Mouse (Mus musculus) neural tube, embryonic 12.5 days (tissue): ENCODE data around the gene Bmx. TPM values are rescaled to one million over a fixed set of nuclear protein-coding genes. Genes with fewer than 3 reads are reported as not detected.
A peak's percentile ranks its signal among the peaks of the same experiment; 100 is the strongest.

Experiments used
- ATAC-seq: fragments of 200-750 bp; cut with Nextera tagmentation; 2 replicates; pipeline ENCODE4 v1.8.0; 2017; ENCODE audit warnings: low read depth, mild to moderate bottlenecking, moderate TSS enrichment, moderate library complexity; ENCODE audit not compliant: low FRiP score
- H3K27ac ChIP-seq: fragments of 300-500 bp; sonication (generic); 2 replicates; pipeline ENCODE4 v1.5.1; 2016
- H3K27me3 ChIP-seq: fragments of 300-500 bp; sonication (generic); replicated peaks from 2 replicates; pipeline ENCODE4 v1.6.1; 2016; ENCODE audit warnings: mild to moderate bottlenecking
- H3K36me3 ChIP-seq: fragments of 300-500 bp; sonication (generic); 2 replicates; pipeline ENCODE4 v1.6.1; 2016; ENCODE audit warnings: mild to moderate bottlenecking
- H3K4me1 ChIP-seq: fragments of 300-500 bp; sonication (generic); 2 replicates; pipeline ENCODE4 v1.6.1; 2016
- H3K4me2 ChIP-seq: fragments of 300-500 bp; sonication (generic); replicated peaks from 2 replicates; pipeline ENCODE4 v1.6.1; 2016; ENCODE audit warnings: mild to moderate bottlenecking
- H3K4me3 ChIP-seq: fragments of 300-500 bp; sonication (generic); 2 replicates; pipeline ENCODE4 v1.5.1; 2016
- H3K9ac ChIP-seq: fragments of 300-500 bp; sonication (generic); 2 replicates; pipeline ENCODE4 v1.6.1; 2016; ENCODE audit warnings: mild to moderate bottlenecking
- H3K9me3 ChIP-seq: fragments of 300-500 bp; sonication (generic); 2 replicates; pipeline ENCODE4 v1.6.1; 2016; ENCODE audit warnings: mild to moderate bottlenecking
- WGBS: fragments of 180-500 bp; shearing (Covaris S2); methylation state at CpG from one replicate; pipeline ENCODE4 v1.1.7; 2016; 5-methylcytosine and 5-hydroxymethylcytosine counted together
- polyA plus RNA-seq: library from polyadenylated mRNA; unstranded; fragments of >200 nt; fragmentation: Nextera tagmentation; extraction: Ambion mirVana; gene quantifications from 2 replicates; pipeline ENCODE4 v1.2.1, GENCODE M21; 2016

Gene Bmx
- polyA plus RNA-seq, result 0.25 and 0.36 TPM in 2 replicates

GRCm38 (mm10) chrX:164258057-164258456 lies at the start of gene Bmx:
TSS of gene Bmx (minus strand) at chrX:164258193.
- Histone ChIP-seq H3K9ac (no peak within 1 kb of the TSS), H3K4me1 (no peaks in the 10 kb centered on the region), H3K4me2 (no peak within 1 kb of the TSS), H3K27ac (no peak within 1 kb of the TSS), H3K9me3 (no peaks in the 10 kb centered on the region), H3K4me3 (no peak within 1 kb of the TSS), H3K27me3 (no peaks in the 10 kb centered on the region), H3K36me3 (no peaks in the 10 kb centered on the region)
- WGBS, result 55% methylated on average over 8 of the region's 8 CpGs
- ATAC-seq, result no peak

- Histone ChIP-seq H3K27me3 (no peaks in the 10 kb centered on the region), H3K4me2 (no peak overlapping the region), H3K4me1 (no peaks in the 10 kb centered on the region), H3K9me3 (no peaks in the 10 kb centered on the region), H3K27ac (no peak overlapping the region), H3K9ac (no peak overlapping the region), H3K4me3 (no peak overlapping the region), H3K36me3 (no peaks in the 10 kb centered on the region)
- ATAC-seq, result no peak
- WGBS, result 55% methylated on average over 2 of the region's 2 CpGs
These were observed 48.3 kb upstream of the Bmx start for GRCm38 (mm10) chrX:164306250-164306649.

- WGBS, result 64% methylated on average over 5 of the region's 5 CpGs
- no peaks in the 10 kb centered on the region for H3K27me3 ChIP-seq
- no peak for ATAC-seq
- H3K4me3 ChIP-seq, result no peak overlapping the region
- H3K36me3 ChIP-seq, result no peaks in the 10 kb centered on the region
- no peak overlapping the region for H3K27ac ChIP-seq
- no peak overlapping the region for H3K4me2 ChIP-seq
- no peaks in the 10 kb centered on the region for H3K9me3 ChIP-seq
- H3K9ac ChIP-seq, result no peak overlapping the region
- H3K4me1 ChIP-seq, result no peaks in the 10 kb centered on the region
These were observed 33.2 kb upstream of the Bmx start for GRCm38 (mm10) chrX:164291147-164291546.

GRCm38 (mm10) chrX:164287077-164287476 lies 29.1 kb upstream of the Bmx start:
- Histone ChIP-seq H3K36me3 (no peaks in the 10 kb centered on the region), H3K4me1 (no peaks in the 10 kb centered on the region), H3K4me3 (no peak overlapping the region), H3K9ac (no peak overlapping the region), H3K27ac (no peak overlapping the region), H3K27me3 (no peaks in the 10 kb centered on the region), H3K4me2 (no peak overlapping the region), H3K9me3 (no peaks in the 10 kb centered on the region)
- 59% methylated on average over 3 of the region's 3 CpGs for WGBS
- no peak for ATAC-seq

GRCm38 (mm10) chrX:164283808-164284207 lies 25.8 kb upstream of the Bmx start:
- H3K9me3 ChIP-seq, result no peaks in the 10 kb centered on the region
- H3K9ac ChIP-seq, result no peak overlapping the region
- H3K4me1 ChIP-seq, result no peaks in the 10 kb centered on the region
- no peak overlapping the region for H3K27ac ChIP-seq
- 91% methylated on average over 4 of the region's 4 CpGs for WGBS
- no peak overlapping the region for H3K4me2 ChIP-seq
- H3K27me3 ChIP-seq, result no peaks in the 10 kb centered on the region
- ATAC-seq, result no peak
- H3K36me3 ChIP-seq, result no peaks in the 10 kb centered on the region
- H3K4me3 ChIP-seq, result no peak overlapping the region

- H3K27me3 ChIP-seq, result no peaks in the 10 kb centered on the region
- H3K9ac ChIP-seq, result no peak overlapping the region
- H3K27ac ChIP-seq, result no peak overlapping the region
- H3K4me1 ChIP-seq, result no peaks in the 10 kb centered on the region
- H3K4me2 ChIP-seq, result no peak overlapping the region
- H3K4me3 ChIP-seq, result no peak overlapping the region
- H3K36me3 ChIP-seq, result no peaks in the 10 kb centered on the region
- no peaks in the 10 kb centered on the region for H3K9me3 ChIP-seq
- 74% methylated on average over 7 of the region's 7 CpGs for WGBS
- no peak for ATAC-seq
These were observed 23.1 kb upstream of the Bmx start for GRCm38 (mm10) chrX:164280918-164281647.

GRCm38 (mm10) chrX:164275536-164275935 lies 17.5 kb upstream of the Bmx start:
- Histone ChIP-seq H3K36me3 (no peaks in the 10 kb centered on the region), H3K27ac (no peak overlapping the region), H3K9ac (no peak overlapping the region), H3K4me1 (no peaks in the 10 kb centered on the region), H3K4me3 (no peak overlapping the region), H3K9me3 (no peaks in the 10 kb centered on the region), H3K27me3 (no peaks in the 10 kb centered on the region), H3K4me2 (no peak overlapping the region)
- 64% methylated on average over 3 of the region's 3 CpGs for WGBS
- no peak for ATAC-seq

- H3K36me3 ChIP-seq, result no peaks in the 10 kb centered on the region
These were observed 12.6 kb upstream of the Bmx start for GRCm38 (mm10) chrX:164270603-164271002.

GRCm38 (mm10) chrX:164269285-164269761 lies 11.3 kb upstream of the Bmx start, which contains the start of gene Pir:
TSS of gene Pir (plus strand) at chrX:164269371.
- Histone ChIP-seq H3K4me2 (peak within 1 kb of the TSS; percentile 56), H3K36me3 (no peaks in the 10 kb centered on the region), H3K9ac (peak within 1 kb of the TSS; percentile 33; the same call in 1 of the 2 replicates), H3K4me1 (no peaks in the 10 kb centered on the region), H3K27me3 (no peaks in the 10 kb centered on the region), H3K4me3 (peak within 1 kb of the TSS; percentile 30), H3K9me3 (no peaks in the 10 kb centered on the region), H3K27ac (no peak within 1 kb of the TSS)
- 17% methylated on average over 20 of the region's 20 CpGs for WGBS
- peak; percentile 85 for ATAC-seq

More at GRCm38 (mm10) chrX:164270603-164271002, 12.6 kb upstream of the Bmx start:
- H3K4me2 ChIP-seq, result no peak overlapping the region
- no peak overlapping the region for H3K9ac ChIP-seq
- no peak for ATAC-seq
- H3K9me3 ChIP-seq, result no peaks in the 10 kb centered on the region
- WGBS, result 87% methylated on average over 3 of the region's 3 CpGs
- no peaks in the 10 kb centered on the region for H3K4me1 ChIP-seq
- H3K27me3 ChIP-seq, result no peaks in the 10 kb centered on the region
- no peak overlapping the region for H3K27ac ChIP-seq
- H3K4me3 ChIP-seq, result no peak overlapping the region

GRCm38 (mm10) chrX:164264861-164265260 lies 6.9 kb upstream of the Bmx start:
- Histone ChIP-seq H3K27me3 (no peaks in the 10 kb centered on the region), H3K4me1 (no peaks in the 10 kb centered on the region), H3K4me3 (no peak overlapping the region), H3K4me2 (no peak overlapping the region), H3K27ac (no peak overlapping the region), H3K9ac (no peak overlapping the region), H3K9me3 (no peaks in the 10 kb centered on the region), H3K36me3 (no peaks in the 10 kb centered on the region)
- 63% methylated on average over 1 of the region's 1 CpGs for WGBS
- no peak for ATAC-seq

GRCm38 (mm10) chrX:164262286-164262685 lies 4.3 kb upstream of the Bmx start:
- no peak overlapping the region for H3K4me2 ChIP-seq
- H3K36me3 ChIP-seq, result no peaks in the 10 kb centered on the region
- no peaks in the 10 kb centered on the region for H3K4me1 ChIP-seq
- no peaks in the 10 kb centered on the region for H3K27me3 ChIP-seq
- ATAC-seq, result no peak
- H3K9me3 ChIP-seq, result no peaks in the 10 kb centered on the region
- H3K4me3 ChIP-seq, result no peak overlapping the region
- no peak overlapping the region for H3K9ac ChIP-seq
- H3K27ac ChIP-seq, result no peak overlapping the region
- WGBS, result 61% methylated on average over 2 of the region's 2 CpGs

- Histone ChIP-seq H3K9me3 (no peaks in the 10 kb centered on the region), H3K4me3 (no peak overlapping the region), H3K36me3 (no peaks in the 10 kb centered on the region), H3K9ac (no peak overlapping the region), H3K27ac (no peak overlapping the region), H3K4me2 (no peak overlapping the region), H3K27me3 (no peaks in the 10 kb centered on the region), H3K4me1 (no peaks in the 10 kb centered on the region)
- WGBS, result 85% methylated on average over 5 of the region's 5 CpGs
- no peak for ATAC-seq
These were observed 669 bp upstream of the Bmx start for GRCm38 (mm10) chrX:164258662-164259061.

- Histone ChIP-seq H3K4me2 (no peak overlapping the region), H3K27me3 (no peaks in the 10 kb centered on the region), H3K4me3 (no peak overlapping the region), H3K27ac (no peak overlapping the region), H3K4me1 (no peaks in the 10 kb centered on the region), H3K9ac (no peak overlapping the region), H3K36me3 (no peaks in the 10 kb centered on the region), H3K9me3 (no peaks in the 10 kb centered on the region)
- WGBS, result 93% methylated on average over 3 of the region's 3 CpGs
- ATAC-seq, result no peak
These were observed 1.5 kb downstream of the Bmx start for GRCm38 (mm10) chrX:164256527-164256926.
